Mouse (Mus musculus): ENCODE measurements at regions not wholly inside any gene's neighbourhood (a gene's known extent, or its start where the extent isn't known, plus 50 kb on each side); places are given as distances from the start of the nearest gene placed in this dataset.
A peak's percentile ranks its signal among the peaks of the same experiment; 100 is the strongest.

DNA sequence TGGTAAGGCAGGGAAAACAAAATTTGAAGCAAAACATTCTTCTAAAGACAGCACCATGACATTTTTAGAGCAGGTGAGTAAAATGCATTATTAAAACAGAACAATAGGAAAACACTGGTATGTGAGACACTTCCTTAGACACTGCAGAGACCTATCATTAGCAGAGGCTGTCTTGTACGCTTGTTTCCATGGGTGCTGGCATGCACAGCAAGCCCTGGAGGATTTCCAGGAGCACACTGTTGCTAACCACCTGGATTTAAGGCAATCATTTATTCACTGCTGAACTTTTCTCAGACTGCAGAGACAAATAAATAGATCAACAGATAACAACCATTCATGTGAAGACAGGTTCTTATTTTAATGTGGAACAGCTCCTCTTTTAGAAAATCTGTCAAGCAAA, 127.7 kb downstream of the Pros1 start:
- DNase-seq (ENCODE audit: low spot score), result no peak

DNA sequence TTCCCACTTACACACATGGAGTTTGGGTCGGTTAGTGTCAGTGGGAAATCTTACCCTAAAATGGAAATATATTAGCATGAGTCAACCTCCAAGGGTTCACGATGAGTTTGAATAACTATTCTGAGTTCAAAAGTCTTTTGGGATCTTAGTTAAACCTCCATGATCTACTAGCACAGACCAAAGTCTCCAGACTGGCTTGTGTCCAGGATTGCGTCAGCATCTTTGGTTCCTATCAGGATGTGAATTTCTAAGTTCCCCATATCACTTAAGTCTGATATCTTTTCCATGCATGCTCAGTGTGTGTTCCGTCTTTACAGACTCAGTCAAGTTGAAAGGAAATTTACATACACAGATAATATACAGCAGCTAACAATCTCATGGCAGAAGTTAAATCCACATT, 128.5 kb downstream of the Pros1 start:
- no peak for DNase-seq (ENCODE audit: low spot score)

DNA sequence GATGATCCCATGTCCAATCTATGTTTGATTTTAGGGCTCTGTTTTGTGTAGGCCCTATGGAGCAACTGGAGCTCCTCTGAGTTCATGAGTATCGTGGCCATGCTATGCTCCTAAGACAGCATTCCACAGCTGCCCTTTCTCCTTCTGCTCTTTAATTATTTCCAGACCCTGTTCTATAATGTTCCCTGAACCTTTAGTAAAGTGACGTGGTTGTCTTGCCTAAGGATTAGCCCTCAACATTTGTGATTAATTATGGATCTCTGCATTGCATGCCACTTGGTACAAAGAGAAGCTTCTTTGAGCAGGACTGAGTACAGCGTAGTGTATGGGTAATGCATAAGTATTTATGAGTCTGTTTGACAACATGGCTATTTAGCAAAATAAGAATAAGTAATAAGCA, 141.4 kb downstream of the Pros1 start:
- DNase-seq (ENCODE audit: low spot score), result no peak

DNA sequence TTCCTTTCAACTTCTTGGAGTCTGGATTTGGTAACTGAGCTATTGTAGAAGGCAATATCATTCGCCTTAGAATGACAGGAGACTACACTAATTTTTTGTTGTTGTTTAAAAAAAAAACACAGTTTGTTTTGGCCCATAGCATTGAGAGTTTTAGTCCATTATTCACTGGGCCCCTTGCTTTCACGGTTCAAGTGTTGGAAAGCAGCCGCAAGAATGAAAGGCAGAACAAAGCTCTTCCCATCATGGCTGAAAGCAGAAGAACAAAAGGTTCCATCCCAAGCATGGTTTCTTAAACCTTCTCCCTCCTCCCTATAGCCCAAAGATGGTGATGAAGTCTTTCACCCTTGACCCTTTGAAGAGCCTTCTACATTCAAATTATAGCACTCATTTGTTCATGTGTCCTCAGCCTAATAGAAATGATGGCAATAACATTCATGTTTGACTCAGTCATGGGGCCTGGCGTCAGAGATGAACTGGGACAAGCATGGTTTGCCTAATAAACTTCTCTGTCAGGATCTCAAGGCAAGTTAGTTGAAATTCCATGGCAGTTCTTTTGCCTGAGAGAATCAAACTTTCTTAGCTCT, 157.1 kb downstream of the Pros1 start:
- peak; percentile 57 for DNase-seq (ENCODE audit: low spot score)

DNA sequence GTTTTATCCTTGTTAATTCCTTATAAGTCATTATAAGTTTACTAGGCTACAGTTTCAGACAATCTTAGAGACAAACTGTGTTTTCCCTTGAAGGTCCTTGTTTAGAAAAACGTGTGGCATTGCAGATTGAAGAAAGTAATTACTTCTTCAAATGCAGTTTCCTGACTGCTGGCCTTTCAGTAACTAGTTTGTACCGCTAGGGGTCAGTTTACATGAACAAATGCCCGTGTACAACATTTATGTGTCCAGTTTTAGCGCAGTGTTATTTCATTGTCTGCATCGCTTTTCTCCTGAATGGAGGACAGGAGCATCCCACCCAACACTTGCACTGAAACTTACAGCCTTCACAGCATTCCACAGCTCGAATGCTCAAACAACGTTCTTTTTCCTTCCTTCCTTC, 160.3 kb downstream of the Pros1 start:
- DNase-seq (ENCODE audit: low spot score), result peak; percentile 66

DNA sequence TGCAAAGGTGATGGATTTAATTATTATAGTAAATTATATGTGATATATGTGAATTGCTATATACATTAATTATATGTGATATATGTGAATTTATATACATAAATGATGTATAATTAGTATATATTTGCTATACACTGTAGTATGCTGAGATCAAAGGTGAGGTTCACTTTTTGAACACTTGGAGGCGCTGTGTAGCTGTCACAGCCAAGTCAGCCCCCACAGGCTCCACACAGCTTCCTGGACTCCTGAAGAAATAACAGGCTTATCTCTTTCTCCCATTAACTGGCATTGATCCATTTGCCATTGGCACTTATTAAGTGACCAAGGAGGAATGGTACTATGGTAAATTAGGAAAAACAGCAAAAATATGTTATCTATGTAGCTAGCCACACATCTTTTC, 162.0 kb downstream of the Pros1 start:
- DNase-seq (ENCODE audit: low spot score), result peak; percentile 77

DNA sequence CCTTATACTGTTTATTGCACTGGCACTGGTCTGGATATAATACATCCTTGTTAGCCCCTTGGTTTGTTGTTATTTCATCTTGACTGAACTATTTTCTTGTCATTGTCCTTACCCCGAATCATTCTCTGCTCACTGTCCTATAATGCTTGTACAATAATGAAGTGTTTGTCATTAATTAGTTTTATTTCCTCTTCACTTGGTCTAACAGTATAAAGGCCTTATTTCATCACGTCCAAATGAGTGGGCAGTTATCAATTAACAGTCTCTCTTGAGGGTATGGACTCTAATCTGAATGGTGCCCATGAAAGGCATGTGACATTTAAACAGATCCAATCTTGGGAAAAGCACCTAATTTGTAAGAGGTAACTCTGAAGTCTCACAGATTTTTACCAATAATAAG, 162.6 kb downstream of the Pros1 start:
- DNase-seq (ENCODE audit: low spot score), result no peak

DNA sequence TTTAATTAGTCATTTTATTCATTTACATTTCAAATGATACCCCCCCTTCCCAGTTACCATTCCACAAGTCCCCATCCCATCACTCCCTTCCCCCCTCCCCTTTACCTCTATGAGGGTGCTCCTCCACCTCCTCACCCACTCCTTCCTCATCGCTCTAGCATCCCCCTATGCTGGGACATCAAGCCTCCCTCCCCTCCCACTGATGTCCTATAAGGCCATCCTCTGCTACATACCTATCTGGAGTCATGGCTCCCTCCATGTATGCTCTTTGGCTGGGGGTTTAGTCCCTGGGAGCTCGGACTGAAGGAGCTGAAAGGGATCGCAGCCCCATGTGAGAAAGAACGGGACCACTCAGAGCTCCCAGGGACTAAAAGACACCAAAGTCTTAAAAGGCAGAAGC, 176.3 kb downstream of the Pros1 start:
- DNase-seq (ENCODE audit: low spot score), result no peak

DNA sequence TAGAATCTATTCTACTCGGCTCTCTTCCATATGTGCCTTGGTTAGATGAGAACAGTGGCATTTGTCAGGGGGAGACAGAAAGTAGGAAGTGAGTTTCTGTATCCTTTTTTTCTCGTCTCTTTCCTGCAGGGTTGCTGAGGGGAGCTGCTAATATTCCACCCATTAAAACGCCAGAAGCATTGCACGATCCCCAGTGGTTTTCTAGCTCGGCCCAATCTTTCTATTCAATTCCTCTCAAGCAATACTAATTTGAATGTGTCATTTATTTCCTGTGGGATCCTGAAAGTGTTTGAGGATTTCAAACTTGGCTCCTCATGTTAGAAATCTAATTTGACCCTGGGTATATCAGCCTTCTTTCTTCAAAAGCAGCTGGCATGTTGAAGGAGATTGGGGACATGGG, 176.9 kb downstream of the Pros1 start:
- DNase-seq (ENCODE audit: low spot score), result no peak

DNA sequence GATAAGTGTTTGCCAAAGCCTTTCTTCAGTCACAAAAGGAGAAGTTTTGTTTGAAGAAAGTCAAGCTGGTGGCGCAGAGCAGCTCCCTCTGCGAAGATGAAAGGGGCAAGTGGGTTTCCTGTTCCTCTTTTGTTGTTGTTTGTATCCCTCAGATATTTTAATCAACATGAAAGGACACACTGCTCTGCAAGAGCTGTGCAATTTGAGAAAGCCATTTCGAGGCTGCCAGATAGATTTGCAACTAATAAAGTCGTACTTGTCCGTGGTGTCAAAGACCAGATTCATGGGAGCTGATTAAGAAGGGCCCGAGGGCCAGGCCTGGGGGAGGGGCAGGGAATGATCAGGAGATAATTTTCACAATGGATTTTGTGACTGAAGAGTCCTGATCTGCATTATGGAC, 177.7 kb downstream of the Pros1 start:
- DNase-seq (ENCODE audit: low spot score), result peak; percentile 18

DNA sequence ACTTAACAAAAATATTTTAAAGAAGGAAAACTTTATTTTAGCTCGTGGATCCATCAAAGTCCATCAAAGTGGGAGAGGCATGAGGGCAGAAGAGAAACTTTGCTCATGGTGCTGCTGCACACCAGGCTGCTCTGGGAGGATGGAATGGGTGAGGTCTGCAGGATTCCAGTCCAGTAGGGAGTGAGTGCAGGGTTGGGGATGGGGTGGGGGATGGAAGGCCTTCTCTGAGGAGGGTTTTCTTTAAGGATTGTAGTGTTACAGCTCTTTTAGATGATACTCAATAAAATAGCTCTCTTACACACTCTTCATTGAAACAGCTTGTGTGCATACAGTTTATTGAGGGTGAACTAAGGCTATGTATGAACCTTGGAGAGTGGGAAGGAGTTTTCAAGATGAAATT, 195.0 kb downstream of the Pros1 start:
- DNase-seq (ENCODE audit: low spot score), result no peak

DNA sequence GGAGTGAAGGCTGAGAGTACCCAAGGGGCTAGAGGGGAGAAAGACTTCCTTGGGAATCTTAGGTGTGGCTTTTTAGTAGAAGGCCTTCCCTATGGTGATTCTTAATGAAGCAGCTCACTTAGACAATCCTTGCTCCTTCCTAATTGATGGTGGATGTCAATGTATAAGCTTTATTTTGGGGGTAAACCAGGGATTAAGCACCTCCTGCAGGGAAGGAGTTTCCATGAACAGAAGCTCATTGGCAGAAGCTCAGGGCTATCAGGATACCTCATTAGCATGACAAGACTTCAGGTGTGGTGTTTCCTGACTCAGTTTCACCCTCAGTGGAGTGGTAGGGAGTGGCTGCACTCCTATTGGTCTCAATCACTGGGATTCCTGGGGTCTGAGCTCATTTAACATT, 208.8 kb downstream of the Pros1 start:
- DNase-seq (ENCODE audit: low spot score), result no peak

DNA sequence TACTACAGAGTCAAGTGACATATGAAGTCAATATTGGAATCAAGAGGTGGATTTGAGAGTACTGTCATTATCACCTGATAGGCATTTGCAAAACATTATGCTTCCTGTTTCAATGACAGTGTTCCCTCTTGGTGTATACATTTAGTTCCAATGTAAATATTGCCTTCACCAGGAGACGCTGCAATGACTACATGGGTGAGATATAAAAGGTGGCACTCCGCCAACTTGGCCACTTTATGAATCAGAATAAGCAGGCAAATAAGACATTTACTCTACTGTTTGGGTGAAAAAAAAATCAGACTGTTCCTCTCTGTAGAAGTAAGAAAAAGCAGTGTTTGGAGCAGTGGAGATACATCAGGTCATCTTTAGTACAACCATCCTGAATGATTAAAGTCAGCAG, 215.9 kb downstream of the Pros1 start:
- DNase-seq (ENCODE audit: low spot score), result no peak

DNA sequence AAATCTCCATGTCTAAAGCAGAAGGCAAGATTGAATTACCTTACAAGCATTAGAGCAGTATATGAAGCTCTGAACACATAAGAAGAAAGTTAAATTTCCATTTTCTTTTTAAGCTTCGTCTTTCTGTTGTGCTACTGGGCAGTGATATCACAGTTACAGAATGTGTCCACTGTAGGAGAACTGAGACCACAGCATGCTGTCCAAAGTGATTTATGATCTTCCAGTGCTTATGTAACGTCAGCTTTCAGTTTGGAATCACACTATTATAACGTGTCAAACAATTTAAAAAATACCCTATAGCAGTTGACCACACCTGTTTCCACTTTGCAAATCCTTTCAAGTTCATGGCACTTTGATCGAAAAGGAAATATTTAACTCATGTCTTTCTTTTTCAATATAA, 221.7 kb downstream of the Pros1 start:
- peak; percentile 14 for DNase-seq (ENCODE audit: low spot score)

DNA sequence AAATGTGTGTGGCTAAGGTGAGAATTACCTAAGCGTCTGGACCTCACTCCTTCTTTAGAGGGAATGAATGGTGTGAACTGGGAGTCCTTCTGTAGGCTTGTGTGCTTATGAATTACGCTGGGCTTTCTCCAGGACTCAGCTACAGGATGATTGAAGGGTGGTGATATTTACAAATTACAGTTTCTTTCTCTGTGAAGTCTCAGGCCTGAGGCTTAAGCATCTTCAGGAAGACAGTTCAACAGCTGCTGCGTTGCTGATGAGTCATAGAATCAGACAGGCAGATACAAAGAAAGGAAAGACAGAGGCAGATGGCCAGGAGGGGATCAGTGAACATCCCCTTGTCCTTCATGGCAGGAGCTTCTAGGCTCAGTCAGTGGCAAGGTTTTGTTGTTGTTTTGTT, 227.3 kb downstream of the Pros1 start:
- DNase-seq (ENCODE audit: low spot score), result no peak

DNA sequence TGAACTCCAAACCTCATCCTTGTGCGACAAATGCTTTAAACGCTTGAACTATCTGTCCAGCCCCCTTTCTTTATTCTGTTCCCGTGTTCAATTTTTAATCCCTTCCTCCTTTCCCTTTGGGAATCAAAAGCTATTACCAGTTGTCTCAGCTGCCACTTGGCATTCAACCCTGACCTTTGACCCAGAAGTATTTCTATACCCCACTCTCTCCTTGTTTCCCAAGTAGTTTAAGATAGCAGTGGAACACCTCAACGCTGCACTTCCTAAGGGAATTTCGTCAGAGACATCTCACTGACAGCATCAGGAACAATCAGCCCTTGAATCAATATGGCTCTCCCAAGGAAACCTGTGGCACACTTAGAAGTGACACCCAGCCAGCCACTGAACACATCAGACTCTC, 229.1 kb downstream of the Pros1 start:
- DNase-seq (ENCODE audit: low spot score), result no peak

DNA sequence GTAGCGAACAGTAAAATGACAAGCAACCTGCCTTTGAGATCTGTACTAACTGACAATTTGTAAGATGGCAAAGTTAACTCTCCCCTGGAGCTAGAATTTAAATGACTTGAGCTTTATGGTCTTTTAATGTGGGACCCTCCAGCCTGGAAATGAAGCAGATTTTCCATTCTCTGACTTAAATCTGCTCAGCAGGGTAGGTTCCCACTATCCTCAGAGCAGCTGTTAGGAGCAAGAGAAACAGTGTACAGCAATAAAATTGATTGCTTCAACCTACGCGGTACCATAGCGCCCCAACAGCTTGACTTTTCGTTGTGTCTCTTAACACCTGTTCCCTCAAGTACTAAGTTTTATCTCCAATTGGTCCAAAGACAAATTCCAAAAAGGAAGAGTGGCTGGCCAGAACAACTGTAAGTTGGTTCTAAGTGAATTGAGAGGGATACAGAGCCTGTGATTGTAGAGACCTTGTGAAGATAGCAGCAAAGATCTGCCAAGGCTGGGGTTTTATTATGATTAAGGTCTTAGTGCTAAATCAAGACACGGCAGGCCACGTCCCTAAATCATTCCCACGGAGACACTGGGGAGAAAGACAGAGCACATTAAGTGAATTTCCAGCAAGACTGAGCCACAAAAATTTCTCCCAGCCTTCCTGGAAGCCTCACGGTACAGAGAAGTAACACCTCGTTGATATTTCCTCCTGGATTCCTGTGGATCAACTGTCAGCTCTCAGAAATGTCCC, 230.1 kb downstream of the Pros1 start:
- DNase-seq (ENCODE audit: low spot score), result peak; percentile 15

DNA sequence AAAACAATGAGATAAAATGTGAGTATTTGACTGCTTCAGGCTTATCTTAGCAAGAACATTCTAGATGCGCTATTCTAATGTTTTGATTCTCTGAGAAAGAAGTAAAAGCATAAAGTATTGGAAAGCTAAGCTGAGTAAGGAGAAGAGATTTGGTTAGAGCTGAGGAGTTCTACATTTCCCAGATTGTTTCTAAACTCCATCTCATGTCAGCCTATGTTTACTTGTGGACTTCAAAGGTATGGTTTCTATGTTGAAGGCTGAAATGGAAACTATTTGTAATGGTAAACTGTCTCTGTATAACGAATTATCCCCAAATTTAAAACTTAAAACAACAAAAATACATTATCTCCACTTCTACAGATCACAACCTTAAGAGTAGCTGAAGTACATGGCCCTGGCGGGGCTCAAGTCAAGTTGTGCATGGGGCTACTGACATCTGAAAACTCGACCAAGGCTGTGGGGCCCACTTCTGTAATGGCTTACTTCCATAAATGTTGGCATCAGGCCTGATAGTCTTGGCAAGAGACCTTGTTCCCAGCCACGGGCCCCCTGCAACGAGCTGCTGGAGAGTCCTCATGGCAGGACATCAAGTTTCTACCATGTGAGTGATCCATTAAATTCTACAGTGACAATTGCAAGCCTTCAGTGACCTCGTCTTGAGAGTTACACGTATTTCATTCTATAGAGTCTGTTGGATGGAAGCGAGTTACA, 232.1 kb downstream of the Pros1 start:
- no peak for DNase-seq (ENCODE audit: low spot score)

DNA sequence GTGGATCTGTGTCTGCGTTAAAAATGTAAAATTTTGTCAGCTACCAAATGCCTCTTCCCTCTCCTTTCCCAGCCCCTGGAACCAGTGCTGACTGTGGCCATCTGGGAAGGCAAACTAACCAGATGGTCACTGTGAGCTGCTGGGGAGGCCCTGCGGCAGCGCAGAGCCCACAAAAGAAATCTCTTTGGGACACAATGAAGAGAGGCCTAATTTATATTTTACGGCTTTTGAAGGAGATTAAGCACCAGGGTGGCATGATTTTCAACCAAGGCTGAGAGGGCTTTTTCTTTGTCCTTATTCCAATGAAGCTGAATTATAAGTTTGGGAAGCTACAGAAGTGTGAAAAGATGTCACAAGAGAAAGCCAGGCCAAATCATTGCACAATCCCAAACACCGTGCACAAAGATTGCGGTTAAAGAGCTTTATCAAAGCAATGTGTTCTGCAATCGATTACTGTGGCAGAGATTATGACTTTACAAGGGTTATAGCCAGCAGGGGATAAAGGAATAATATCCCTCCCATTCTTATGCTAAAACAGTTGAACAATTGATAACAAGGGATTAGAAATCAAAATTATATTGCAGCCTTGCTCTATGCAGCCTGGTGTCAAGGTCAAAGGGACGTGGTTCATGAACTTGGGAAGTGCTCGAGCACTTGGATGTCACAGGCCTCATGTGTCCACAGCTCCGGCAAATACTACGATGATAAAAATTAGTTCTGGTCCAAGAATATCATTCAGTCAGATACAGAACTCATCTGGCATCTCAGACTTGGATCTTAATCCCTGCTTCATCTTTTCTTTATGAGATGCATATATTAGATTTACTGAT, 237.6 kb downstream of the Pros1 start:
- peak; percentile 70 for DNase-seq (ENCODE audit: low spot score)

DNA sequence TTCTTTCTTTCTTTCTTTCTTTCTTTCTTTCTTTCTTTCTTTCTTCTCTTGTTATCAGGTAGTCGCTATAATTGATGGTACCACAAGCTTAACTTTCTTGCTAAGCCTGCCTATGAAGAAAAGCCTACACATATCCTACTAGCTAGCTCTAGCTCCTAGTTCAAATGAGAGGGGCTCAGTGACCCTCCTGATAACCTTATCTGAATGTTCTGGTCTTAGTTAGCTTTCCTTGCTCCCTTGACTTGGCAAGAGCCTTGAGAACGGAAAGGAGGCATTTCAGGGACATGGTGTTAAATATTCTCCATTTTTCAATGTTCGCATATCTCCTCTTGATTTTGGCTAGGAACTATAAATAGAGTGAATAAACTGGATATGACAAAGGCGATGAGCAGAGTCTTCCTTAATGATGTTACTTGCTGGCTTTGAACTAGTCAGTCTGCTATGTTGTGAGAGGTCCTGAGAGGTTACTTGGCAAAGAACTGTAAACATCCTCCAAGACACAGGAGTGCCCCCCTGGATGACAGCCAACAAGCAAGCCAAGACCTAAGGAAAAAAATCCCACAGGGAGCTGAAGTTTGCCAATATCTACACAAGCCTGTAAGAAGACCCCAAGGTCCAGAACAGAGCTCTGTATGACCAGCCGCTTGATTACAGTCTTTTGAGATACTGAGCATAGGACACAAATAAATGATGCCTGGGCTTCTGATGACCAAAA, 240.2 kb downstream of the Pros1 start:
- no peak for DNase-seq (ENCODE audit: low spot score)

DNA sequence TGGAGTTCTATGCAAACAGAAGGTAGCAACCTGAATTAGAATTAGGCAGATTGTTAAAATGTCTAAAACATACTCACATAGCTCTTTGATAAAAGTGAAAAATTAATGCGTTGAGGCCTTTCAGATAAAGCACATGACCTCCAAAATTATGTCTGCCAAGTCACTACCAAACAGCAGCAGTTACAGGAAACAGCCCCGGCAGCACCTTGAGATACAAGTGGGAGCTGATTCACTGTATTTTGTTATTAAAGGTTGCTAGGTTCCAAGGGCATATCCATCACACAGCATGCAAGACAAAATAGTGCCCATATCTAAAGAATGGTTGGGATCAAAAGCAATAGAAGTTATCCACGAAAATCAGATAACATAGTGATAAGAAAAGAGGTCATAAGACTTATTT, 248.3 kb downstream of the Pros1 start:
- no peak for DNase-seq (ENCODE audit: low spot score)

DNA sequence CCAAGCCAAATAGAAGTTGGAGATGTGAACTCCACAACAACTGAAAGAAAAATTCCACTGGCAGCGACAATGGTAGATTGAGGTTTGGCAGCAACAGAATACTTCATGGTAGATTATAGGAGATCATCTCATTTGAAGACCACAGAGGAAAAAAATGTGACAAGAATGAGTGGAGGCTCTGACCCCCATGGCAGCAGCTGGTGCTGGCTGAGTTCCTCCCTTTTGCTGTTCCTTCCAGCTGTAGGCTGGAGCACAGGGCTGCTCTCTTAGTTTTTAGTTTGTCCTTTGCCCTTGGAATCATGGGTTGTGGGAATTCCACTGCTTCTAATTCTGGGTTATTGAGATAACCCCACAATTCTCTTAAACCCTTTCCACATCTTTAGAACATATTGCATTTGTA, 248.8 kb downstream of the Pros1 start:
- DNase-seq (ENCODE audit: low spot score), result no peak
